Mouse (Mus musculus) left cerebral cortex, postnatal 25 days (tissue): ENCODE data around the gene Uchl3. TPM values are rescaled to one million over a fixed set of nuclear protein-coding genes. Genes with fewer than 3 reads are reported as not detected.

ENCODE experiments used
- DNase-seq, 2 experiments: peaks; one replicate each; pipeline ENCODE4 v3.0.0; 2022; ENCODE audit warnings: low spot score in 2 of 2, mixed read lengths in 1 of 2
- intact Hi-C: fragments of 180-260 bp; cut with DNase I; formaldehyde crosslinking; loops from one replicate; pipeline ENCODE4 v1.15.1; 2025
- total RNA-seq, 2 experiments: library from RNA; stranded (reverse); gene quantifications; 2 replicates each; pipeline ENCODE4 v1.2.3; 2021

Uchl3 gene
- total RNA-seq, 2 experiments from 2014 or later: 44.6 to 49.1 TPM

DNA sequence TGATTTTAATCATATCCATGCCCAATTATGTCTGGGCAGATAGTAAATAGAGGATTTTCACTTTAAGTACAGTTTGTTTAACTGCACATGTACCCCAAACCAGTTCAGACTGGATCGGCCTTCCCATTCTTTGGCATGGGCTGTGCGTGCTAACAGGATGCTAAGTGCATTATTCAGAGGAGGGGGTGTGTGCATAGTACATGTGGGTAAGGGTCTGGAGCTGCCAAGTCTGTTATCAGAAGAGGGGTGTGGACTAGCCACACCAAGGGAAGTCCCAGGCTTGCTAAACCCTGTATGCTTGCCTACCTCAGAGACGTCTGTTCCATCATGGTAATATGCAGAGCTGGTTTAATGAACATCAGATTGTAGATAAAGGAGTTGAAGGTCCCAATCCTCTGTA lies 10.5 kb downstream of the Uchl3 start:
- intact Hi-C loops: no loop called here
- DNase-seq: no peak

DNA sequence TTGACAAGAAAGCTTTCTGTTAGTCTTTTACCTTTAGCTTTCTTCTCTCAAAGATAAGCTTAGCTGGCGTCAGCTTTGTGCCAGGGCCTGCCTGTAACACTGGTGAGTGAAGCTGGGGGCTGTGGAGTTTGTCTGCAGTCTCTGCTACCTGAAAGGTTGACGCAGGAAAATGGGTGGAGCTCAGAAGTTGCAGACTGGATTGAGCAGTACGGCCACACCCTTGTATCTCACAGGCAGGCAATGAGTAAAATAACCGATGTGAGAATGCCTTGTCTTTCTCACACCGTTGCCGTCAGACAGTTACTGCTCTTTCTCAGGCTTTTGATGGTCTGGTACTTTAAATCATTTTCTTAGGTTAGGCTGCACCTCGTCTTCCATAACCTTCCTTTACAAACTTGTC lies 12.3 kb downstream of the Uchl3 start:
- no peak for DNase-seq
- intact Hi-C loops: no loop called here

DNA sequence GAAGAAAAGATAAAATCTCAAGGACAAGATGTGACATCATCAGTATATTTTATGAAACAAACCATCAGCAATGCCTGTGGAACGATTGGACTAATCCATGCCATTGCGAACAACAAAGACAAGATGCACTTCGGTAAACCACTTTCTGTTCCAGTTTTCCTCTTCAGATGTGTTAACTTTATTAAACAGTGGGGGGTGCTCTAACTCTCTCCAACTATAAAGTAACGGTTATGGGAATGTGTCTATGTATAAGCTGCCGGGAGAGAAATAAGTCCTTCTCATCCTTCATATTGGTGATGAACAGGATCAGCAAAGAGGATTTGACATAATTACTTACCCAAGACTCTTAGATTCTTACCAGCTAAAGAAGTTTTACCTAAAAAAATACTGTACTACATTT lies 12.8 kb downstream of the Uchl3 start:
- intact Hi-C loops: no loop called here
- no peak for DNase-seq

- no peak for DNase-seq
- intact Hi-C loops: no loop called here
These were observed 14.9 kb downstream of the Uchl3 start for GRCm38 (mm10) chr14:101668626-101669025.

DNA sequence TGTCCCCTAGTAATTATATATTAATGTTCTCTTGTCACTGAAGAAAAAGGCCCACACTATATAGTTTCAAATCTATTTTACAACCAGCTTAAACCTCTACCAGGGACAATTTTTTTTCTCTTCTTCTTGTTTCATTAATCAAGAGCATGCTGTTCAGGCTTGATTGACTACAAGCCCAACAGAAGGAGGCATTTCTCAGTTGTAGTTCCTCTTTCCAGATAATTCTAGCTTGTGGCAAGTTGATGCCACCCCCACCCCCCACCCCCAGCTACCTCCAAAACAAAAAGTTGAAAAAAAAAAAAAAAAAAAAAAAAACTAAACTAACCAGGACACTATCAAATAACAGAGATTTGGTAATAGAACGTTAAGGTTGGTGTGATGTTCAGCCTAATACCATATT lies 18.5 kb downstream of the Uchl3 start:
- intact Hi-C loops: no loop called here
- DNase-seq: no peak

DNA sequence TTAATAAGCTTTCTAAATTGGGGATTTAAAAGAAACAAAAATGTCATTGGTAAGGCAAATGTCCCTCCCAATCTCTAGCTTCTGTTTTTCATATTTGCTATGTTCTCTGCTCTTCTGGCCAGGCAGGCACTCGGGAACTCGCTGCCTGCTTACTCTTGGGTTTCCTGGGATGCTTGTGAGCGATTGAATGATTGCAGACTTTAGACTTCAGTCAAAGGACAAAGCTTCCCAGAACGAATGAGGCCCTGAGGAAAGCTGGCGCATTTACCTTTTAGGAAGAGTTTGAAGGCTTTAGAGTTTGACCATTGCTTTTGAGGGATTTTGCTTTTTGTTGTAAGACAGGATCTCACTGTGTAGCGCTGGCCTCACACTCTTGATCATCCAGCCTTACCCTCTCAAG lies 33.9 kb downstream of the Uchl3 start:
- DNase-seq: no peak
- intact Hi-C loops: no loop called here

DNA sequence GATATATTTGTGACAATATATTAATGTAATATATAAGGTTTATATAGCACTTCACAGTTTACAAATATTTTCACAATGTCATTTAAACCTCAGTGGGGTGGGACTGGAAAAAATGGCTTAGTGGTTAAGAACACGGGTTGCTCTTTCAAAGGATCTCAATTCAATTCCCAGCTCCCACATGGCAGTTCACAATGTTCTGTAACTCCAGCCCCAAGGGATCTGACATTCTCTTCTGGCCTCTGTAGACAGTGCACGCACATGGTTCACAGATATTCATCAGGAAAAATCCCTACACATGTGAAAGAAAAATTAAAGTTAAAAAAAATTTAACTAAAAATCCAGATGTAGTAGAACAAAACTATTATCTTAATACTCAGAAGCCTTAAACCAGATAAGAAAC lies 34.6 kb downstream of the Uchl3 start:
- no peak for DNase-seq
- intact Hi-C loops: no loop called here

DNA sequence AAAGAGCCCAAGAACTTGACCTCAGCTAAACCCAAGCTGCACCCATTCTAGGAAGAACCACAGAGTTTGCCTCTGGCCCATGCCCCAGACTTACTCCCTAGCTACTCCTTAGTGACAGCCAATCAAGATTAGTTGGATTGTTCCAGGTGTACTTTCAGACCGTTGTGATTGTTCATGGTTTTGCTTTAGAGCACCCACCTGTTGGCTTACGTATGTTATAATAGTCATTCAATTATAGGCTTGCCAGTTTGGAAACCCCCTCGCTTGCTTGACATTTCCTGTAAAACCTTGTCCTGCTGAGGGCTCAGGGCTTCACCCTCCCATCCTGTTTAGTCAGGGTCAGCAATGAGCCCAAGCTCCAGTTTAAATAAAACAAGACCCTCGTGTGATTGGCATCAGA lies 50.7 kb downstream of the Uchl3 start:
- intact Hi-C loops: no loop called here
- no peak for DNase-seq

- intact Hi-C loops: no loop called here
- DNase-seq: no peak
These were observed 53.3 kb downstream of the Uchl3 start for GRCm38 (mm10) chr14:101707088-101707487.

- intact Hi-C loops: no loop called here
These were observed 60.6 kb downstream of the Uchl3 start for GRCm38 (mm10) chr14:101714414-101714813.

GRCm38 (mm10) chr14:101729237-101729971 lies 75.6 kb downstream of the Uchl3 start, which contains the start of the genes Gm9922 and Lmo7:
TSS of gene Gm9922 (minus strand) at chr14:101729814.
TSS of gene Lmo7 (plus strand) at chr14:101729957.
- intact Hi-C loops: no loop called here

More at GRCm38 (mm10) chr14:101714414-101714813, 60.6 kb downstream of the Uchl3 start:
- no peak for DNase-seq

DNA sequence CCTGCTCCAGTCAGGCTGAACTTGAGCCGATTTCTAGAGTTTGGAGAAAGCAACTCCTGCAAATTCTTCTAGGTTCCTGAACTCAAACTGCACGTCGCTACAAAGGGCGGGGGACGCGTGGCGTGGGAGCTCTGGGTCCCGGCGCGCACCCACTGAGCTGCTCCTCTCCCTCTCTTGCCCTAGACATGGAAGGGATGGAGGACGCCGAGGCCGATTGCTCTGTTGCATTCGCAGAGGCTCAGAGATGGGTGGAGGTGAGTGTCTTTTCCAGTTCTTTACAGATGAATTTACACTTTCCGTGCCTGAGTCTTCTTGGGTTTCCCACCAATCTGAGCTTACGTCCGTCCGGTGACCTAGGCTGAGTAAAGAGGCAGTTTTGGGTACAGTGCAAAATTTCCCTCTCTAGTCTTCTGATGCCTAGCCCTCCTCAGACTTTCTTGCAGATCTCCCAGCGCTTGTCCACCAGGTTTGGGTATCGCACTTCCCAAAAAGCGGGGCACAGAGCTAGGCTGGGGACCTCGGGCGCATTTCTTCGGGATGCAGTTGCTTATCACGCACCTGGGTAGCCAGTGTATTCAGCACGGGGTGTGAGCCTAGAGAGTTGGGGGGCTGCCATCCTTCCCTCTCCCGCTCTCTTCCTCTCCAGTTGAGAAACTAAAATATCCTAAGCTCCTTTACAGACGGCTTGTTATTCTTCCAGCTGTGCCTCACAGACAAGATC lies 76.4 kb downstream of the Uchl3 start:
- intact Hi-C loops: no loop called here
- DNase-seq: no peak

More at GRCm38 (mm10) chr14:101729237-101729971, 75.6 kb downstream of the Uchl3 start, which contains the start of the genes Gm9922 and Lmo7:
- peak; percentile 13 to 21 for DNase-seq

GRCm38 (mm10) chr14:101733542-101734303 lies 80.0 kb downstream of the Uchl3 start:
- no peak for DNase-seq
- intact Hi-C loops: no loop called here

DNA sequence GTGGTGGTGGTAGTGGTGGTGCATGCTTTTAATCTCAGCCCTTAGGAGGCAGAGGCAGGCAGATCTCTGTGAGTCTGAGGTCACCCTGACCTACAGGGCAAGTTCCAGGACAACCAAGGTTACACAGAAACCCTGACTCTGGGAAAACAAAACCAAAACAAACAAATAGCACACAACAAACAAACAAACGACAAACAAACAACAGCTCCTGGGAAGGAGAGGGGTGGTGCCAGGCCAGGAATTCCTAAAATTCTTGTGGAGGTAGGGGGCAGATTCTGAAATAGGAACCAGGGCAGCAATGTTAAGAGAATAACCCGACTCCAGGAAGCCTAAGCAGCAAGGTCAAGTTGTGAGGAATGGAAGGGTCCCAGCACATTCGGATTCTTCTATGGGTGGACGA lies 83.7 kb downstream of the Uchl3 start:
- no peak for DNase-seq
- intact Hi-C loops: no loop called here

Other genes starting within 250 kb of the Uchl3 start
- 10 to 100 TPM in 1 of 2 experiments, 1 to 10 TPM in 1; 7.2 to 10.4 TPM for gene Tbc1d4, start 44.8 kb upstream of the Uchl3 start, total RNA-seq
- 10 to 100 TPM; 62.6 to 65.7 TPM for gene Commd6, start 13.3 kb upstream of the Uchl3 start, total RNA-seq
- gene Gm9922, start 75.8 kb downstream of the Uchl3 start, total RNA-seq: not detected
- gene Lmo7, start 76.0 kb downstream of the Uchl3 start, total RNA-seq: 100 to 1,000 TPM in 1 of 2 experiments, 10 to 100 TPM in 1; 91.0 to 115 TPM